Mouse (Mus musculus) stomach, embryonic 14.5 days (tissue): ENCODE data around the gene BC004004. TPM values are rescaled to one million over a fixed set of nuclear protein-coding genes. Genes with fewer than 3 reads are reported as not detected.

Source experiments
- ATAC-seq: fragments of 200-750 bp; cut with Nextera tagmentation; 2 replicates; pipeline ENCODE4 v1.8.0; 2017; ENCODE audit warnings: low read depth, moderate TSS enrichment; ENCODE audit not compliant: insufficient number of reproducible peaks, insufficient read depth, low FRiP score
- H3K27ac ChIP-seq: fragments of 300-500 bp; sonication (generic); 2 replicates; pipeline ENCODE4 v1.5.1; 2014; ENCODE audit warnings: mild to moderate bottlenecking, low read length, moderate library complexity, mixed read lengths
- H3K27me3 ChIP-seq: fragments of 300-500 bp; sonication (generic); 2 replicates; pipeline ENCODE4 v1.6.1; 2014; ENCODE audit warnings: low read length, control low read depth, mixed read lengths; ENCODE audit not compliant: control insufficient read depth, insufficient read depth
- H3K36me3 ChIP-seq: fragments of 300-500 bp; sonication (generic); 2 replicates; pipeline ENCODE4 v1.6.1; 2014; ENCODE audit warnings: mild to moderate bottlenecking, control low read depth, low read length, moderate library complexity, mixed read lengths; ENCODE audit not compliant: control insufficient read depth, insufficient read depth
- H3K4me1 ChIP-seq: fragments of 300-500 bp; sonication (generic); 2 replicates; pipeline ENCODE4 v1.6.1; 2014; ENCODE audit warnings: low read length, control low read depth, mixed read lengths; ENCODE audit not compliant: control insufficient read depth, insufficient read depth
- H3K4me2 ChIP-seq: fragments of 300-500 bp; sonication (generic); replicated peaks from 2 replicates; pipeline ENCODE4 v1.6.1; 2014; ENCODE audit warnings: low read depth, low read length, control low read depth
- H3K4me3 ChIP-seq: fragments of 300-500 bp; sonication (generic); 2 replicates; pipeline ENCODE4 v1.5.1; 2014; ENCODE audit warnings: low read depth, low read length, control low read depth
- H3K9ac ChIP-seq: fragments of 300-500 bp; sonication (generic); replicated peaks from 2 replicates; pipeline ENCODE4 v1.6.1; 2014; ENCODE audit warnings: low read depth, mild to moderate bottlenecking, control low read depth, low read length, moderate library complexity, mixed read lengths
- H3K9me3 ChIP-seq: fragments of 300-500 bp; sonication (generic); 2 replicates; pipeline ENCODE4 v1.6.1; 2016; ENCODE audit warnings: low read depth, low read length, control low read depth; ENCODE audit not compliant: control insufficient read depth
- WGBS: fragments of 180-500 bp; shearing (Covaris S2); extraction: QIAGEN DNeasy Blood & Tissue Kit; methylation state at CpG from one replicate; pipeline ENCODE4 v1.1.7; 2014; 5-methylcytosine and 5-hydroxymethylcytosine counted together
- polyA plus RNA-seq: library from polyadenylated mRNA; unstranded; fragments of >200 nt; fragmentation: Nextera tagmentation; extraction: Ambion mirVana; gene quantifications from 2 replicates; pipeline ENCODE4 v1.2.1, GENCODE M21; 2014

The BC004004 gene
- polyA plus RNA-seq, 1 experiment from 2014 or later: 79.5 TPM

- Histone ChIP-seq H3K9ac (no peak overlapping the region), H3K9me3 (no peaks in the 10 kb centered on the region), H3K36me3 (peaks cover 7% of the 10 kb centered on the region), H3K4me1 (peaks cover 7% of the 10 kb centered on the region; the same call in 1 of the 2 replicates), H3K4me3 (peak overlapping the region; percentile 19; the same call in 1 of the 2 replicates), H3K27me3 (no peaks in the 10 kb centered on the region), H3K27ac (no peak overlapping the region), H3K4me2 (peak overlapping the region; percentile 57)
- no peak for ATAC-seq
- 24% methylated on average over 52 of the region's 52 CpGs for WGBS
Observed at GRCm38 (mm10) chr17:29326531-29327529, 58.2 kb downstream of the BC004004 start.

- H3K27me3 ChIP-seq: no peaks in the 10 kb centered on the region
- H3K4me1 ChIP-seq: peaks cover 7% of the 10 kb centered on the region; the same call in 1 of the 2 replicates
- H3K9me3 ChIP-seq: no peaks in the 10 kb centered on the region
- no peak overlapping the region for H3K9ac ChIP-seq
- H3K27ac ChIP-seq: no peak overlapping the region
- WGBS: 83% methylated on average over 9 of the region's 9 CpGs
- H3K4me3 ChIP-seq: no peak overlapping the region
- H3K4me2 ChIP-seq: no peak overlapping the region
- no peak for ATAC-seq
- peaks cover 16% of the 10 kb centered on the region for H3K36me3 ChIP-seq
Observed at GRCm38 (mm10) chr17:29327691-29328090, 59.1 kb downstream of the BC004004 start.

GRCm38 (mm10) chr17:29330221-29330620 is 61.6 kb downstream of the BC004004 start:
- H3K27ac ChIP-seq: no peak overlapping the region
- H3K36me3 ChIP-seq: peaks cover 36% of the 10 kb centered on the region
- no peaks in the 10 kb centered on the region for H3K9me3 ChIP-seq
- H3K4me2 ChIP-seq: no peak overlapping the region
- peaks cover 7% of the 10 kb centered on the region; the same call in 1 of the 2 replicates for H3K4me1 ChIP-seq
- H3K9ac ChIP-seq: no peak overlapping the region
- no peak overlapping the region for H3K4me3 ChIP-seq
- no peak for ATAC-seq
- WGBS: 65% methylated on average over 3 of the region's 3 CpGs
- H3K27me3 ChIP-seq: no peaks in the 10 kb centered on the region

GRCm38 (mm10) chr17:29330671-29331410 is 62.3 kb downstream of the BC004004 start:
- Histone ChIP-seq H3K27ac (peak overlapping the region; percentile 55; the same call in 1 of the 2 replicates), H3K9me3 (no peaks in the 10 kb centered on the region), H3K36me3 (peaks cover 41% of the 10 kb centered on the region), H3K4me2 (no peak overlapping the region), H3K4me3 (no peak overlapping the region), H3K9ac (no peak overlapping the region), H3K4me1 (peaks cover 7% of the 10 kb centered on the region; the same call in 1 of the 2 replicates), H3K27me3 (no peaks in the 10 kb centered on the region)
- WGBS: 25% methylated on average over 5 of the region's 5 CpGs
- no peak for ATAC-seq

- Histone ChIP-seq H3K27ac (no peak overlapping the region), H3K4me2 (no peak overlapping the region), H3K36me3 (peaks cover 55% of the 10 kb centered on the region), H3K4me1 (no peaks in the 10 kb centered on the region), H3K9ac (no peak overlapping the region), H3K4me3 (no peak overlapping the region), H3K9me3 (no peaks in the 10 kb centered on the region), H3K27me3 (no peaks in the 10 kb centered on the region)
- 76% methylated on average over 4 of the region's 4 CpGs for WGBS
- no peak for ATAC-seq
Observed at GRCm38 (mm10) chr17:29332186-29332685, 63.6 kb downstream of the BC004004 start.

GRCm38 (mm10) chr17:29336266-29336990 is 67.8 kb downstream of the BC004004 start:
- Histone ChIP-seq H3K4me3 (no peak overlapping the region), H3K4me1 (peaks cover 9% of the 10 kb centered on the region), H3K27me3 (no peaks in the 10 kb centered on the region), H3K27ac (no peak overlapping the region), H3K4me2 (no peak overlapping the region), H3K9ac (no peak overlapping the region), H3K9me3 (no peaks in the 10 kb centered on the region), H3K36me3 (peaks cover 85% of the 10 kb centered on the region)
- WGBS: 92% methylated on average over 19 of the region's 19 CpGs
- ATAC-seq: no peak

GRCm38 (mm10) chr17:29337979-29338823 is 69.6 kb downstream of the BC004004 start:
- ATAC-seq: no peak
- Histone ChIP-seq H3K9me3 (no peaks in the 10 kb centered on the region), H3K4me3 (no peak overlapping the region), H3K27ac (no peak overlapping the region), H3K4me1 (peaks cover 22% of the 10 kb centered on the region), H3K27me3 (no peaks in the 10 kb centered on the region), H3K36me3 (peaks cover 72% of the 10 kb centered on the region), H3K4me2 (no peak overlapping the region), H3K9ac (no peak overlapping the region)
- WGBS: 92% methylated on average over 9 of the region's 9 CpGs
